Mouse (Mus musculus): ENCODE results near the gene Pigb.

Gene Pigb

GRCm38 (mm10) chr9:73045204-73045603 lies 5.0 kb upstream of the Pigb start:
- DNase-seq = no peak

- peak; percentile 66 for DNase-seq
Observed at GRCm38 (mm10) chr9:73044146-73045079, 4.2 kb upstream of the Pigb start, which contains the start of gene Rab27a. Gene Rab27a (plus strand): TSS chr9:73044854.

- peak; percentile 92 for DNase-seq
Observed at GRCm38 (mm10) chr9:73039222-73039945, 794 bp downstream of the Pigb start.

DNA sequence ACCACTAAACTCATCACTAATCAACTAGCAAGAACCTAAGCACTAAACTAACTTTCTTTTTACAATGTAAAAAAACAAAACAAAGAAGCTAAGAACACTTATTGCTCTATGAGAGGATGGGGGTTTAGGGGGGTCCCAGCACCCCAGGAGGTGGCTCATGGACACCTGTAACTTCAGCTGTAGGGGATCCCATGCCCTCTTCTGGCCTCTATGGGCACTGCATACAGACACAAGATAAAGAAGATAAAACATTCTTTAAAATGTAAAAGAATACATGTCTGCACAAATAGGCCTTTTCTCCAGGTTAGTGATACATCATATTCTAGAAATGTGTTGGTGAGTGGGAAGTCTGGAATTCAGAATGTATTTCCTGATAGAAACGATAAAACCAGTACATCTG lies 6.8 kb downstream of the Pigb start:
- DNase-seq = no peak

DNA sequence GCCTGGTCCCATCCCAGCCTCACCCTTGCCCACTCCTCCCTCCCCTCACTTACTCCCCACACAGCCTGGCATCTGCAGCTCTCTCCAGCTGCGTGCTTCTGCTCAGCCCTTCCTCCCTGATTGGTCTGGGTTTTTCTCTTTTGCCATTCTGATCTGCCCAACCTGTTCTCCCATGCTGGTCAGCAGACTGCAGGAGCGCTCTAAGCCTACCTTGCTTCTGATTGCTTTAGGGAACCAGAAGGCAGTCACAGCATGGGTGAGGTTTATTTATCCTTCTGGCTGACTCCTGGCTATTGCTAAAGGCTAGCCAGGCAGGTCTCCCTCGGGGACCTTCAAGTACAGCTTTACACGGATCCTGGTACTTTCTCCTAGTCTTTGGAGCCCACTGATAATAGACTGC lies 8.8 kb downstream of the Pigb start:
- DNase-seq = no peak

DNA sequence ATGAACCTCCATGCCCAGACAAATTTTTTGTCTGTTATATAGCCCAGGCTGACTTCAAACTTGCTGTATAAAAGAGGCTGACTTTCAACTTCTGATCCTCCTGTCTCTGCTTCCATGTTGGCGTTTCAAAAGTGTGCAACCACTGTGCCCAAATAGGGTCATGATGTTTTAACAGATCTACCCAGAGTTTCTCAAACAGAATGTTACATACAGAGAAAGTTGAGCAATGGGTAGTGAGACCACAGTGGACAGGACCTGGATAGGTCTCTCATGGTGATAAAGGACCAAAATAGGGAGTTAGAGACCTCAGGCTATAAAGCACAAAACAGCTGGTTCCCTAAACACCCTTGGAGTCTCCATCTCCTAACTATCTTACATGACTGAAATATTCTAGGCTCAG lies 9.7 kb downstream of the Pigb start:
- DNase-seq = no peak

GRCm38 (mm10) chr9:73025818-73026636 lies 14.2 kb downstream of the Pigb start:
- peak; percentile 31 for DNase-seq

DNA sequence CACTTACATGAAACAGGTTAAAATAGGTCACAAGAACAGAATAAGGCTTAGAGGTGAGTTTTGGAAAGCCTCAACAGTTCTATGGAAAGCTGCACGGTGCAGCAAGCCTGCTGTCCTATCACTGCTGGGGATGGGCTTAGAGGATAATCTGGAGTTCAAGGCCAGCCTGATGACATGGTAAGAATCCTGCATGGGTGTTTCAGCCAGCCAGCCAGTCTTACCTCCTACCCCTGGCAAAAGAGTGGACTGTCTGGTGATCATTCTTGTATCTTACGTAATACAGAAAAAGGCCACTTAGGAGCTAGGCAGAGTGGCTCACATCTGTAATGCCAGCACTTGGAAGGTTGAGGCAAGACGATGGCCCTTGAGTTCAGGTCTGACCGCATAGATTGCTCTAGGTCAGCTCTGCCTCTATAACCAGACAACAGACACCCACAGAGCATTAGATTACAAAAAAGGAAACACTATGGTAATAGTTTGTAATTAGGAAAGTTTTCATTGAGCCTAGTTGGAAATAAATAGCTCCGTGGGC lies 19.5 kb downstream of the Pigb start:
- no peak for DNase-seq

- DNase-seq = no peak
Observed at GRCm38 (mm10) chr9:73019841-73020240, 20.3 kb downstream of the Pigb start.

DNA sequence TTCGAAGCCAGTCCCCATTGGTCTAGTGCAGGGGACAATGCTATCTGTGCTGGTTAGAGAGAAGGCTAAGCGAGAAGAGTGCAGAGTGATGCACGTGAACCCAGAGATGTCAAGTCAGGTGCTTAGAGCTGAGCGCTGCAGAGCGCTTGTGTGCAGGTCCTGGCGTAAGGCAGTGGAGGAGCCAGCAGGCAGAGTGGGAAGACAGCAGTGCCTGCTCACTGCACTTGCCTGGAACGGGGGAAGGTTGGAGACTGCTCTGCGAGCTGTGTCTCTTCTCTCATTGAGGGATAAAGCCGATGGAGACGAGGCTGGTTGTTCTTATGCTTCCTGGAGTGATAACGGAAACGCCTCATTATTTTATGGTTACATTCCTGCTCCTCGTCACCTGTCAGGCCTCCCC lies 25.5 kb downstream of the Pigb start:
- DNase-seq = no peak

DNA sequence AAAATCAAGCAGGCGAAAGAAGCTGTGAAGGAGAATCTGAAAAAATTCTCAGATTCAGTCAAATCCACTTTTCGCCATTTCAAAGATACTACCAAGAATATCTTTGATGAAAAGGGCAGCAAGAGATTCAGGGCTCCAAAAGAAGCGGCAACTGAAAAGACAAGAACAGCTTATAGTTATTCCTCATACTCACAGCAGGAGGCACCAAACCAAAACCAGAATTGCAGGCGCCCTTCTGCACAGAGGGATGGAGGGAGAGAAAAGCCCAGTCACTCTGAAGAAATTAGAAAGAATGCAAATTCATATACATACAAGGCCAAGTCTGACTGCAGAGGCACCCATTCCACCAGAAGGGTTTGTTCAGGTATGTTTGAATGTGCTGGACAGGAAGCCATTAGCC lies 27.5 kb downstream of the Pigb start:
- DNase-seq = no peak

DNA sequence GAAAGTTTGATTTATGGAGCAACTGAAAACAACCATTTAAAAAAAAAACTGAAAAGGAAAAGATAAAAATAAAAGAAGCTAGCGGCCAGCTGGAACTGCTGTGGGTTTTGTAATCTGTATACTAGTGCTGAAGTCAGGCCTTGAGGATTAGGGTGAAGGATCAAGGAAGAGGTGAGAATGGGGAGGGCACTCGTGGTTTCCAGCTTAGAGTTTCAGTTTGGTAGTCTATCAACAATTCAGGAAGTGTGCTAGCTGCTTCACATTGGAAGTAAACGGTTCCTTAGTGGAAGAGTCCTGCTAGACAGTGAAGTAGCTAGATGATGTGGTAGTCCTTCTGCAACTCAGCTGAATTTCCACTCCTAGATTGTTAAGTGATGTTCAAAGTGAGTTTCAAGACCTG lies 31.8 kb downstream of the Pigb start:
- no peak for DNase-seq

GRCm38 (mm10) chr9:73006175-73006574 lies 34.0 kb downstream of the Pigb start:
- DNase-seq = no peak

GRCm38 (mm10) chr9:73005106-73005505 lies 35.1 kb downstream of the Pigb start:
- DNase-seq = no peak

DNA sequence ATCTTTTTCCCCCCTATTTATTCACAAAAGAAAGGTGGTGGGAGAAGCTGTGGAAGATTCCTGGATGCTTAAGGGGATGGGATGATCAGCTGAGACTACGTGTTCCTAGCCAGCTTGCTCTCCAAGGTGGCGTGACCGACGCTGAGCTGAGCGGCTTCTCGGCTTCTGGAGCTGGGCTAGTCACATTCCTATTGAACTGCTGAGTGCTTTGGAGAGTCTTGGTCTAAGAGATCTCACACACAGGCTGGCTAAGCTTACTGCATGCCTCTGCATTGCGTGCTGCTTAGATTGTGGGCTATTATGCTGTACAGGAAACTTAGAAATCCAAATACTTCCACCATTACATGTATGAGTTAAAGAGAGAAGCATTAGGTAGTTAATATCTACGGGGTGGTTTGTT lies 36.1 kb downstream of the Pigb start:
- DNase-seq = no peak

GRCm38 (mm10) chr9:73002177-73002576 lies 38.0 kb downstream of the Pigb start:
- no peak for DNase-seq

- no peak for DNase-seq
Observed at GRCm38 (mm10) chr9:73001314-73002011, 38.7 kb downstream of the Pigb start.

- no peak for DNase-seq
Observed at GRCm38 (mm10) chr9:73000487-73000886, 39.7 kb downstream of the Pigb start.

DNA sequence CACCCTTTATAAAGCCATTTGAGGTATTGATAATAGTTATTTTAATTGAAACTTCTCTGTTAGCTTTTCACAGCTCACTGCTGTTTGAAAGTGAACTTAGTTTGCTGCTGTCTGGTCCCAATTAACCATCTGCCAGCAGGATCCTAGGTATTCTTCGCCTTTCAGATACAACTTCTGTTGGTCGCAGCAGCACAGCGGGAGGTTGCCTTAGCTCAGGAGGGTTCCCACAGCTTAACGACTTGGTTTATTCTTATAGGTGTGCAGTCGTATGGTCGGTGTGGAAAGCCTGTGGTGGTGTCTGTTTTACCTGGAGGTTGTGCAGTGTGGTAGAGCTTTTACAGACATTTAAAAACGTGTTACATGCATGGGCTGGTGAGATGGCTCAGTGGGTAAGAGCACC lies 43.4 kb downstream of the Pigb start:
- no peak for DNase-seq

DNA sequence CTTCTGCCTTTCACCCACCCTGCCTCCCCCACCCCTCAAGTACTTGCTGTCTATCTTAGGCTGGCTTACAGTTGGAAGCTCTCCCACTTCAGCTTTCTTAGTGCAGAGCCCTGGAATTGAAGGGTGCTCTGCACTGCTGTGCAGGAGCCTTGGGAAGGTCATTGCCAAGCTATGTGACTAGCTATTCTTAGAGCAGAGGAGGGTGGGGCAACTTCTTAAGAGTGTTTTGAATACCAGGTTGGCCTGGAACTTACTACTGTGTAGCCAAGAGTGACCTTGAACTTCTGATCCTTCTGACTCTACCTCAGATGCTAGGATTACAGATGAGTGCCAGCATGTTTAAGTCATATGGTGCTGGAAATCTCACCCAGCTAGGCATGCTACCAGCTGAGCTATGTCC lies 44.0 kb downstream of the Pigb start:
- DNase-seq = no peak

- no peak for DNase-seq
Observed at GRCm38 (mm10) chr9:72992576-72992975, 47.6 kb downstream of the Pigb start.

DNA sequence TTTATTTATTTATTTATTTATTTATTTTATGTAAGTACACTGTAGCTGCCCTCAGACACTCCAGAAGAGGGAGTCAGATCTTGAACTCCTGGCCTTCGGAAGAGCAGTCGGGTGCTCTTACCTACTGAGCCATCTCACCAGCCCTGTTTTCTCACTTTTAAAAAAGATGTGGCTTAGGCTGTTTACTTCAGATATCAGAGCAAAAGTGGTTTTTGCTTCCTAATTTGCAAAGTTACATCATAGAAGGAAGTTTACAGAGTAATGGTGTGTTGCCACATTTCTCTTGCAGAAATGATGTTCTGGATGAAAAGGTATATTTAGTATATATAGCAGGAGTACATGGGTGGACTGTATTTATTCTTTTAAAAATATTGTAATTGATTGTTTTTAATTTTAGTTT lies 48.8 kb downstream of the Pigb start:
- no peak for DNase-seq

All from right cerebral cortex, postnatal 25 days (tissue).